Mouse (Mus musculus) thymus, postnatal 14 days (tissue): ENCODE data around the gene Nr2c1.

Experiments used
- DNase-seq: peaks from one replicate; pipeline ENCODE4 v3.0.0; 2021

Gene Nr2c1

GRCm38 (mm10) chr10:94147756-94148531, at the start of gene Nr2c1:
Gene Nr2c1 (plus strand): TSS chr10:94148023.
- peak; percentile 80 for DNase-seq

- no peak for DNase-seq
Observed at GRCm38 (mm10) chr10:94098100-94098499, 49.7 kb upstream of the Nr2c1 start.

- DNase-seq: no peak
Observed at GRCm38 (mm10) chr10:94105498-94105897, 42.3 kb upstream of the Nr2c1 start.

- DNase-seq: no peak
Observed at GRCm38 (mm10) chr10:94107168-94107567, 40.7 kb upstream of the Nr2c1 start.

GRCm38 (mm10) chr10:94107607-94108006, 40.2 kb upstream of the Nr2c1 start:
- DNase-seq: no peak

- no peak for DNase-seq
Observed at GRCm38 (mm10) chr10:94108791-94109190, 39.0 kb upstream of the Nr2c1 start.

GRCm38 (mm10) chr10:94110834-94111754, 36.7 kb upstream of the Nr2c1 start:
- no peak for DNase-seq

DNA sequence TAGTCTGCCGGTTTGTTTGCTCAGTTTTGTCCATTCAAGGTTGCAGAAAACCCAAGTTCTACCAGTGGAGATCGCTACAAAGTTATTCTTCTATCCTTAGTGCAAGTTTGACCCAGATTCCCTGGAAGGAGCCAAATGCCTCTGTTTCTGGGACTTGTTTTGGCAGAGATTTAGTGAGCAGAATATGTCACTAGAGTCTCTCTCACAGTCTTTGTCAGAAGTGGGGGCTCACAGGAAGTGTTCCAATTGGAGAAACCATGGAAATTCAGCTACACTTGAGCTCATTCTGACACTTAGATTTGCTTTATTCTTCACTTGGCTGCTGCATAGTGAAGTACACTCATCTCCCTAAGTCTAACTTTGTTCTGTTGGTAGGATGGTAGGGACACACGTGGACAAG, 35.6 kb upstream of the Nr2c1 start:
- no peak for DNase-seq

- peak; percentile 84 for DNase-seq
Observed at GRCm38 (mm10) chr10:94115893-94116599, 31.8 kb upstream of the Nr2c1 start.

GRCm38 (mm10) chr10:94116781-94117340, 31.0 kb upstream of the Nr2c1 start:
- no peak for DNase-seq

DNA sequence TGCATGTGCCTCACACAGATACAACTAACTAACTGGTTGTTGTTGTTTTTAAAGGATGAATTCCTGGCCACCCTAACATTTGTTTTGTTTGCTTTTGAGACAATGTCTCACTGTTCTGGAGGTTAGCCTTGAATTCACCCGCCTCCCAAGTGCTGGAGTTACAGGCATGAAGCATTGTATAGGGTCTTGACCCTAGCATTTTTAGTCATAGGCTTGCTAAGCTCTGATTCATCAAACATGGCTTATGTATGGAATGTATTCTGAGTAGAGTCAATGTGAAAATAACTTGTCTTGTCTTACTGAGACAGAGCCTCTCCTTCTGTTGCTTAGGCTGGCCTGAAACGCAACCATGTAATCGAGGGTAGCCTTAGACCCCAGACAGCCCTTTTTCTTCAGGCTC, 29.9 kb upstream of the Nr2c1 start:
- DNase-seq: no peak

DNA sequence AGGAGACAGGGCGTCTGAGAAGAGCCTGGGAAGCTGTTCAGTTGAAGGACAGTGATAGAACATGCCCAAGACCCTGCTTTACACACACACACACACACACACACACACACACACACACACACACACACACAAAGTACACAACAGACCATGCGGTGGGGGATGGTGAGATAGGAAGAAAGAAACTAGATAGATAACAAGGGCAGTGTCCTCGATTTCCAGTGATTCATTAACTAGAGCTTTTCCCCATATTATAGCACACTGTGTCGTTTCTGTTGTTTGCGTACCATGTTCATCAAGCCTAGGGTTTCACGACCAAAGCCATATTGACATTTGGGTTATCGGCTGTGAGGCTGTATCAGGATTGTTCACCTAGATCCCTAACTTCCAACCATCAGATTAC, 28.8 kb upstream of the Nr2c1 start:
- no peak for DNase-seq

DNA sequence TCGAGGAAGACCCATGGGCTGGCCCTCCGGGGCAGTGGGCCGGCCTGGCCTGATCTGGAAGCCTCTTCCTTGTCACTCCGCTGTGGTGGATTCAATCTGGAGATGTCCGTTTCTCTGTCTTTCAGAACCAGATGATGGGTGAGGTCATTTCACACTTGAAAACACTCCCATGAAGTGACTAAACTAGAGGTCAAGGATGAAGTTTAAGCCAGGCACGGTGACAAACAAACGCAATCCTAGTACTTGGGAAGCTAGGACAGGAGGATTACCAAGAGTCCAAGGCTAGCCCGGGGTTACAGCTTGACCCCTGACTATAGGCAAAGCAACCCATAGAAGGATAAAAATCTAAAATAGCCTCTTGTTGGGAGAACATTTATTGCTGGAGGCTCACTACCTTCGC, 27.1 kb upstream of the Nr2c1 start:
- DNase-seq: no peak

DNA sequence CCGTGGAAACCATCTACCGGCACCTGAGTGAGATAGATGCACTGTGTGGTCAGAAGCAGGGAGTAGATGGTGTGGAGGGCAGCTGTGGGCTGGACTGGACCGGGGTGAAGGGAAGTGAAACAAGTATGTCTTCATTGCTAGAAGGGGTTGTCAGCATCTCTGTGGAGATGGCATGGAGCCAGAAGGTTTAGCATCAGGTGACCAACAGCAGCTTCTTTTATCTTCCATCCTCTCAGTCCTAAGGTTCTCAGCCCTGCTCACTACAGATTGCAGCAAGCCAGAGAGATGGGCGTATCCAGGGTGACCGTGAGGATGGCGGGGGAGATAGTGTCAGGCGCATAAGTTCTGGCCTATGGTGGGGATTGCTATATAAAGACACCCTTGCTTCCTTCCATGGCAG, 25.2 kb upstream of the Nr2c1 start:
- DNase-seq: no peak

DNA sequence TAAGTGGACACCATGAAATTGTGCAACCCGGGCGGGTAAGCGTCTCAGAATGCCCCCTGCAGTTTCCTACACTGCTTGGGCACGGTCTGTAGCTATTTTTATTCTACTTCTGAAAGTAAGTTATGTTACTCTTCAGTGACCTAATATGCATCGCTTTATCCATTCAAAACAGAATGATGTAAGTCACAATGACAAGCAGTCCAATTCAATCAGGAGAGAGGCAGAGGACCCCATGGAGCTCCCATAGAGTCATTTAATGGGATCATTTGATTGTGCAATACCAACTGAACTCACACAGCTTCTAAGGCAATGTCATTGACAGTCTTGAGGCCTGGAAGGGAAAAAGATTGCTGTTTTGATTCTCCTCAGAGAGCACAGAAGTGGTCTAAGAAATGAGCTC, 24.2 kb upstream of the Nr2c1 start:
- no peak for DNase-seq

DNA sequence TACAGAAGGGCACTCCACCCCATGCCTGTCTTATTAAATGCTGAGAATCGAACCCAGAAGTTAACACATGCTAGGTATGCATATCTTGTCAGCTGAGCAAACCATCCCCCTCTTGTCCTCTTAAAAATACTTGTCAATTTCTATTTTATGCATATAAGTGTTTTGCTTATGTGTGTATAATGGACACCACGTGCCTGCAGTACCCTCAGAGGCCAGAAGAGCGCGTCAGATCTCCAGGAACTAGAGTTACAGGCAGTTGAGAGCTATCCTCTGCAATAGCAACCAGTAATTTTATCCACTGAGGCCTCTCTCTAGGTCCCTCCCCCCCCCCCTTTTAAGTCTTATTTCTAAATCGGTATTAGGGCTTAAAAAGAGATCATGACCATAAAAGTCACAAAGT, 23.4 kb upstream of the Nr2c1 start:
- DNase-seq: peak; percentile 22

- no peak for DNase-seq
Observed at GRCm38 (mm10) chr10:94129680-94130119, 18.1 kb upstream of the Nr2c1 start.

DNA sequence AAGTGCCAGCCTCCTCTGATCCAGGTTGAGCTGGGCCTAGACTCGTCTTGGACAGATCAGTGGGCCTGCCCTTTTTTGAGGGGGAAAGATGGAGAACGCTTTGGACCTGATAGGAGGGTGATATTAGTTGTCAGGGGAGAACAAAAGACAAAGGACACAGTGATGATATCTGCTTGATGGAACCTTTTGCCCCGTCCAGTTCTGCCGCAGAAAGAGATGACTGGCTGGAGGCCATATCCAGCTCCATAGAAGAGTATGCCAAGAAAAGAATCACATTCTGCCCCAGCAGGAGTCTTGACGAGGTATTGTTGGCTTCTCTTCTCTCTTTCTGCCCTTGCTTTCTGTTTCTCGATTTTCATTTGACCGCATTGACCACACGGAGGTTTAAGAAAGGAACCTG, 14.7 kb upstream of the Nr2c1 start:
- DNase-seq: no peak

- no peak for DNase-seq
Observed at GRCm38 (mm10) chr10:94133674-94134073, 14.1 kb upstream of the Nr2c1 start.

GRCm38 (mm10) chr10:94134535-94135390, 13.1 kb upstream of the Nr2c1 start:
- DNase-seq: no peak

GRCm38 (mm10) chr10:94138890-94139482, 8.8 kb upstream of the Nr2c1 start:
- DNase-seq: no peak
